Mouse (Mus musculus) spleen, postnatal 4 days (tissue): ENCODE data around the gene Unc5a.

Source experiments
- DNase-seq, 2 experiments: peaks; one replicate each; pipeline ENCODE4 v3.0.0; 2022; ENCODE audit warnings: low spot score in 2 of 2

Gene Unc5a

GRCm38 (mm10) chr13:54955695-54956471, 6.7 kb downstream of the Unc5a start:
- no peak for DNase-seq

- no peak for DNase-seq
Observed at GRCm38 (mm10) chr13:54957281-54957680, 8.1 kb downstream of the Unc5a start.

GRCm38 (mm10) chr13:54959059-54959701, 10.0 kb downstream of the Unc5a start:
- no peak for DNase-seq

- no peak for DNase-seq
Observed at GRCm38 (mm10) chr13:54959842-54960241, 10.6 kb downstream of the Unc5a start.

GRCm38 (mm10) chr13:54960491-54960890, 11.3 kb downstream of the Unc5a start:
- no peak for DNase-seq

- no peak for DNase-seq
Observed at GRCm38 (mm10) chr13:54965256-54965655, 16.0 kb downstream of the Unc5a start.

- no peak for DNase-seq
Observed at GRCm38 (mm10) chr13:54967501-54967900, 18.3 kb downstream of the Unc5a start.

- no peak for DNase-seq
Observed at GRCm38 (mm10) chr13:54968636-54969035, 19.4 kb downstream of the Unc5a start.

- no peak for DNase-seq
Observed at GRCm38 (mm10) chr13:54969513-54969912, 20.3 kb downstream of the Unc5a start.

- peak in 1 of 2 experiments; percentile 29 for DNase-seq
Observed at GRCm38 (mm10) chr13:54970521-54971247, 21.5 kb downstream of the Unc5a start.

GRCm38 (mm10) chr13:54975546-54975945, 26.3 kb downstream of the Unc5a start:
- DNase-seq = no peak

GRCm38 (mm10) chr13:54978804-54979203, 29.6 kb downstream of the Unc5a start:
- no peak for DNase-seq

- DNase-seq = no peak
Observed at GRCm38 (mm10) chr13:54980957-54981356, 31.7 kb downstream of the Unc5a start.

GRCm38 (mm10) chr13:54983001-54983400, 33.8 kb downstream of the Unc5a start:
- no peak for DNase-seq

GRCm38 (mm10) chr13:54983614-54984013, 34.4 kb downstream of the Unc5a start:
- no peak for DNase-seq

- no peak for DNase-seq
Observed at GRCm38 (mm10) chr13:54987405-54987804, 38.2 kb downstream of the Unc5a start.

- no peak for DNase-seq
Observed at GRCm38 (mm10) chr13:54988181-54988760, 39.1 kb downstream of the Unc5a start.

- no peak for DNase-seq
Observed at GRCm38 (mm10) chr13:54992215-54992614, 43.0 kb downstream of the Unc5a start.

- DNase-seq = no peak
Observed at GRCm38 (mm10) chr13:54994576-54994975, 45.4 kb downstream of the Unc5a start.

GRCm38 (mm10) chr13:54995161-54995560, 46.0 kb downstream of the Unc5a start:
- DNase-seq = no peak

GRCm38 (mm10) chr13:54997568-54997967, 48.4 kb downstream of the Unc5a start:
- no peak for DNase-seq

- no peak for DNase-seq
Observed at GRCm38 (mm10) chr13:55000433-55000832, 51.2 kb downstream of the Unc5a start.
